Mouse (Mus musculus) bone marrow, adult 2 months (tissue): ENCODE data around the gene Mt1. TPM values are rescaled to one million over a fixed set of nuclear protein-coding genes. Genes with fewer than 3 reads are reported as not detected.
"Not testable (repeated sequence)": the region's sequence is repeated elsewhere in the genome, so short reads cannot be mapped to it uniquely, and the experiment has no call there.

Experiments
- H3K27ac ChIP-seq: fragments of 200-500 bp; 2 replicates; pipeline ENCODE4 v1.5.1; 2012; ENCODE audit warnings: low read depth, mild to moderate bottlenecking, control low read depth, inconsistent platforms, low read length; ENCODE audit not compliant: control insufficient read depth, poor library complexity, insufficient read depth
- H3K4me1 ChIP-seq: fragments of 200-500 bp; 2 replicates; pipeline ENCODE4 v1.6.1; 2011; ENCODE audit warnings: low read length; ENCODE audit not compliant: control insufficient read depth, insufficient read depth
- H3K4me3 ChIP-seq: fragments of 200-500 bp; replicated peaks from 2 replicates; pipeline ENCODE3; 2011; ENCODE audit warnings: mild to moderate bottlenecking, low read depth, low read length, control low read depth; ENCODE audit not compliant: control insufficient read depth
- CTCF ChIP-seq: fragments of 200-500 bp; IDR thresholded peaks from 2 replicates; pipeline ENCODE4 v1.5.1; 2011; ENCODE audit warnings: low read length, control low read depth; ENCODE audit not compliant: control insufficient read depth, insufficient read depth
- POLR2A ChIP-seq: fragments of 200-500 bp; IDR thresholded peaks from 2 replicates; pipeline ENCODE4 v1.6.1; 2011; ENCODE audit warnings: low read depth, mild to moderate bottlenecking, control low read depth, low read length, borderline replicate concordance; ENCODE audit not compliant: control insufficient read depth
- WGBS: fragments of 180-500 bp; shearing (Covaris S2); methylation state at CpG from one replicate; pipeline ENCODE4 v1.1.7; 2018; 5-methylcytosine and 5-hydroxymethylcytosine counted together
- polyA plus RNA-seq: library from polyadenylated mRNA; stranded (reverse); fragments of >200 nt; gene quantifications from 2 replicates; pipeline ENCODE4 v1.2.4, GENCODE M21; 2011; ENCODE audit warnings: low replicate concordance; ENCODE audit not compliant: missing spikeins, insufficient read depth, insufficient read length

The Mt1 gene
- polyA plus RNA-seq, 1 experiment, result 700 TPM

DNA sequence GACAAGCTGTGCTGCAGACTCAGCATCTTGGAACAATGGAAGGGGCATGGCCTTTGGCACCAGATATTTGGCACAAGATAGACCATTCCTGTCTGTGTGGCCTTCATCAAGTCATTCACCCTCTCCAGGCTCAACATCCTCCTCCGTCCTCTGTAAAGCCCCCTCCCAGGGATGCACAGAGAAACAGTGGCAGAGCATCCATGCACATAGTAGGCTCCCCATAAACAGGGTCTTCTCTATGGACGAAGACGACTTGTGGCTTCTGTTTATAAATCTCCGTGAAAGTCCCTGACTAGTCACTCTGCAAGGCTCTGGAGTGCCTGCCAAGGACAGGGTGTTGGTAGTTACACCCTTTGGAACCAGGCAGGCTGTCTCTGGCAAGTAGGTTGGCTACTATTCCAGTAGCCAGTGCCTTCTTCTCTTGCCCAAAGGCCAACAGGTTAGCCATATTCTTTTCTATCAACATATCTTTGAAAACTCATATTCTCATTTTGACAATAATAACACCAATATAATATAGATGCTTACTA is 38.6 kb upstream of the Mt1 start:
- 83% methylated on average over 4 of the region's 4 CpGs for WGBS
- TF ChIP-seq CTCF (no peak), POLR2A (no peak)
- H3K27ac ChIP-seq, result no peak overlapping the region

DNA sequence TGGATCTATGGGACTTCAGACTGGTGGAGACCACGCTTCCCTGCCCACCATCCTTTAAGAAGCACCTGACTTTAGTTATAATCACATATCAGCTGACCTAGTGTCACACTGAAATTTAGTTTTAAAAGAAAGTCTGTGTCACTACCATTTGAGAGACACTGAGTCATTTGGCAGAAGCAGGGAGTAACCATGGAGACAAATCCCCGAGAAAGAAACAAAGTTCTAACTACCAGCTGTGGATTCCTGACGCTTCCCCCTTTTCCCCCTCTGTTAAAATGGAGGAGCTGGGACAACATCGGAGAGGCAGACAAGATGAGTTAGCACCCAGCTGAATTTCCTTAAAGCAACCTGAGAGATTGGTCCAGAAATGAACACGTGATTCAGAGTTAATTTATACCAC is 30.6 kb upstream of the Mt1 start:
- TF ChIP-seq CTCF (no peak), POLR2A (no peak)
- Histone ChIP-seq H3K27ac (no peak overlapping the region), H3K4me3 (no peak overlapping the region), H3K4me1 (no peaks in the 10 kb centered on the region; the same call in 1 of the 2 replicates)
- 45% methylated on average over 5 of the region's 5 CpGs for WGBS

More for the DNA sequence above, 38.6 kb upstream of the Mt1 start:
- Histone ChIP-seq H3K4me3 (no peak overlapping the region), H3K4me1 (no peaks in the 10 kb centered on the region)

GRCm38 (mm10) chr8:94150925-94151324 is 28.0 kb upstream of the Mt1 start:
- no peak overlapping the region for H3K27ac ChIP-seq
- H3K4me1 ChIP-seq, result no peaks in the 10 kb centered on the region; the same call in 1 of the 2 replicates
- H3K4me3 ChIP-seq, result no peak overlapping the region
- TF ChIP-seq CTCF (no peak), POLR2A (no peak)
- 29% methylated on average over 5 of the region's 5 CpGs for WGBS

DNA sequence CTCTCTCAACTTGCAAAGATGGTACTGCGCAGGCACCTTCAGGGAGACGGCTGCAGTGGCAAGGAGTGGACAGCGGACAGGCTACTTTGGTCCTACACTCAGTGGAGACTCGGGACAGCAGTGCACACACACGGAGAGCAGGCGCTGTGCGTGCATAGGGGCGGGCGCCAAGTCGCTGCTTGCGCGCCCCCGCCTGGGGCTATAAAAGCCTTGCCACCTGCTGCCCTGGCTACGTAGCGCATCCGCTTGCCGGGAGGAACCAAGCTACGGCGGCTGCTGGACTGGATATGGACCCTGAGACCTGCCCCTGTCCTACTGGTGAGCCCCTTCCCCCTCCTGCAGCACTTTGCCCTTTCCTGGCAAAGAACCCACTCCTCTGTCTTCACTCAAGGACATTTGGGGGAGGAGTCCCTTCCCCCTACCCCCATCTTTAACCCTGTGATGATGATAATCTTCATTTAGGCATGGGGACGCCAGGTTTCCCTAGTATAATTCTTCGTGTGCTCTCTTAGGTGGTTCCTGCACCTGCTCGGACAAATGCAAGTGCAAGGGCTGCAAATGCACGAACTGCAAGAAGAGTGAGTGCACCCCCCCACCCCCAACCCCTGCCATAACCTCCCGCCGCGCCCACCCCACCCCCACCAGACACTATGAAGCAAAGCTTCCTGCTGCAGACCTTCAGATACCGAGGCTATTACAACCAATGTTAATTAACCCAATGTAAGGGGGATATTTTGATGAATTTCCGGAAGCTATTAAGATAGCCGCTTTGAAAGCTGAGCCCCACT is 26.2 kb upstream of the Mt1 start, which contains the start of gene Mt3:
Mt3 (plus strand) TSS at position 95 of the 788 bp plus-strand sequence.
- no peak within 1 kb of the TSS; the same call in 1 of the 2 replicates for H3K27ac ChIP-seq

DNA sequence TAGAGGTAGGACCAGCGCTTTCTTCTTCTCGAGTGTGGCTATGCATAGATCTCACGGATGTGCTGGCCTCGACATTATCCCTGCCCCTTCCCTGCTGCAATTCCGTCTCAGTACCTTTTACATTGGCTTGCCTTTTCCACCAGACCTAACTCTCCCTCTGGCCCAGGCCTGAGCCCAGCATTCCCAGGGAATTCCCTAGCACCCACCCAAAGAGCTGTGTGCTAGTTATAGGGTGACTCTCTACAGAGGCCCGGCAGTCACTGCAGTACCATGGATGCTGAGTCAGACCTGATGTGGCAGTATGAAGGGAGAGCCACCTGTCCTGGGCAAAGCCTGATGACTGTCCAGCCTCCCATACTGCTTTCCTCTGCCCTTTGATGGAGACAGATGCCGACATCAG is 25.4 kb upstream of the Mt1 start:
- H3K4me3 ChIP-seq, result no peak overlapping the region
- 40% methylated on average over 7 of the region's 7 CpGs for WGBS

More for the DNA sequence above, 26.2 kb upstream of the Mt1 start, which contains the start of gene Mt3:
- Histone ChIP-seq H3K4me1 (no peaks in the 10 kb centered on the region; the same call in 1 of the 2 replicates), H3K4me3 (no peak within 1 kb of the TSS)
- TF ChIP-seq CTCF (no peak), POLR2A (no peak)
- WGBS, result 3% methylated on average over 29 of the region's 29 CpGs

DNA sequence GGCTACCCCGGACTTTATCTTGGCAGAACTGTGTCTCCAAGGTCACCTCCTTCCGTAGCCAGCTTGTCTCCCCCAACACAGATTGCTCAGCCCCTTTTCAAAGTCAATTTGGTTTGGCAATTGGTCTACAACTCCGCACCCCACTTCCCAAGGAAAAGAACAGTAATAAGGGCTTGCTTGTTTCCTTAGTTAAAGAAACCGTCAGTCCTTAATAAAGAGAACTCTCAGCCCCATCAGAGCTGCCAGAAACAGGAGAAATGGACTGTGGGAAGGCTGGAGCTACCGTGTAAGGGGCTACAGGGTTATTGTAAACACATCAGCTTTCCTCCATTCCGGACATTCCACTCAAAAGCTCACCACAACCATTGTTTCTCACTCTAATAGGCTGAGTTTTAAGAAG is 24.3 kb upstream of the Mt1 start:
- no peak for TF ChIP-seq POLR2A
- no peak for TF ChIP-seq CTCF
- Histone ChIP-seq H3K27ac (no peak overlapping the region), H3K4me3 (no peak overlapping the region), H3K4me1 (no peaks in the 10 kb centered on the region; the same call in 1 of the 2 replicates)
- WGBS, result 56% methylated on average over 6 of the region's 6 CpGs

More for the DNA sequence above, 25.4 kb upstream of the Mt1 start:
- no peaks in the 10 kb centered on the region; the same call in 1 of the 2 replicates for H3K4me1 ChIP-seq
- H3K27ac ChIP-seq, result no peak overlapping the region
- TF ChIP-seq POLR2A, result no peak
- TF ChIP-seq CTCF, result no peak

- Histone ChIP-seq H3K4me3 (no peak overlapping the region), H3K27ac (no peak overlapping the region), H3K4me1 (no peaks in the 10 kb centered on the region; the same call in 1 of the 2 replicates)
- TF ChIP-seq CTCF (no peak), POLR2A (no peak)
- 48% methylated on average over 4 of the region's 4 CpGs for WGBS
Measured at GRCm38 (mm10) chr8:94156092-94156491, 22.8 kb upstream of the Mt1 start.

- H3K4me1 ChIP-seq, H3K27ac ChIP-seq, H3K4me3 ChIP-seq: not testable (repeated sequence)
- WGBS, result 75% methylated on average over 8 of the region's 8 CpGs
Measured at GRCm38 (mm10) chr8:94165772-94166171, 13.1 kb upstream of the Mt1 start.

GRCm38 (mm10) chr8:94167244-94167643 is 11.6 kb upstream of the Mt1 start:
- Histone ChIP-seq H3K27ac (no peak overlapping the region), H3K4me1 (no peaks in the 10 kb centered on the region; the same call in 1 of the 2 replicates), H3K4me3 (no peak overlapping the region)
- WGBS, result 4% methylated on average over 6 of the region's 6 CpGs
- TF ChIP-seq POLR2A (no peak), CTCF (peak; percentile 89)
